Mouse (Mus musculus) embryo, embryonic 11 days (tissue): Measurements from ENCODE around the gene Slc35g3.
"Not testable (repeated sequence)": the region's sequence is repeated elsewhere in the genome, so short reads cannot be mapped to it uniquely, and the experiment has no call there.

Experiments used
- DNase-seq: peaks from one replicate; pipeline ENCODE4 v3.0.0-alpha.2; 2015

The Slc35g3 gene

GRCm38 (mm10) chr11:69754233-69754632 is 7.5 kb downstream of the Slc35g3 start:
- DNase-seq = no peak

GRCm38 (mm10) chr11:69752686-69753085 is 9.1 kb downstream of the Slc35g3 start:
- no peak for DNase-seq

GRCm38 (mm10) chr11:69751635-69752034 is 10.1 kb downstream of the Slc35g3 start:
- no peak for DNase-seq

GRCm38 (mm10) chr11:69731408-69731807 is 30.4 kb downstream of the Slc35g3 start:
- not testable (repeated sequence) for DNase-seq

- DNase-seq = peak; percentile 78
Observed at GRCm38 (mm10) chr11:69729063-69729462, 32.7 kb downstream of the Slc35g3 start.

- no peak for DNase-seq
Observed at GRCm38 (mm10) chr11:69725951-69726350, 35.8 kb downstream of the Slc35g3 start.

GRCm38 (mm10) chr11:69723074-69723473 is 38.7 kb downstream of the Slc35g3 start:
- no peak for DNase-seq

- no peak for DNase-seq
Observed at GRCm38 (mm10) chr11:69720852-69721251, 40.9 kb downstream of the Slc35g3 start.

- no peak for DNase-seq
Observed at GRCm38 (mm10) chr11:69719423-69719822, 42.3 kb downstream of the Slc35g3 start.

GRCm38 (mm10) chr11:69718661-69719060 is 43.1 kb downstream of the Slc35g3 start:
- DNase-seq = peak; percentile 46

GRCm38 (mm10) chr11:69716953-69717352 is 44.8 kb downstream of the Slc35g3 start:
- no peak for DNase-seq

GRCm38 (mm10) chr11:69715929-69716328 is 45.8 kb downstream of the Slc35g3 start:
- DNase-seq = peak; percentile 73

- peak; percentile 23 for DNase-seq
Observed at GRCm38 (mm10) chr11:69715482-69715881, 46.3 kb downstream of the Slc35g3 start.

- peak; percentile 75 for DNase-seq
Observed at GRCm38 (mm10) chr11:69714636-69715329, 47.0 kb downstream of the Slc35g3 start.

GRCm38 (mm10) chr11:69712954-69713672 is 48.7 kb downstream of the Slc35g3 start:
- peak; percentile 16 for DNase-seq

- DNase-seq = no peak
Observed at GRCm38 (mm10) chr11:69711082-69711481, 50.7 kb downstream of the Slc35g3 start.

- DNase-seq = no peak
Observed at GRCm38 (mm10) chr11:69710470-69710869, 51.3 kb downstream of the Slc35g3 start.
